Mouse (Mus musculus): Measurements from ENCODE around the gene Gm27021. TPM values are rescaled to one million over a fixed set of nuclear protein-coding genes. Genes with fewer than 3 reads are reported as not detected.
A peak's percentile ranks its signal among the peaks of the same experiment; 100 is the strongest.

The Gm27021 gene
- total RNA-seq (2021): not detected in 2 replicates
- long read RNA-seq, partial matches to known transcripts: 4 of 5 reads
- long read RNA-seq, other reads (novel, unspliced or antisense): 1 of 5 reads

DNA sequence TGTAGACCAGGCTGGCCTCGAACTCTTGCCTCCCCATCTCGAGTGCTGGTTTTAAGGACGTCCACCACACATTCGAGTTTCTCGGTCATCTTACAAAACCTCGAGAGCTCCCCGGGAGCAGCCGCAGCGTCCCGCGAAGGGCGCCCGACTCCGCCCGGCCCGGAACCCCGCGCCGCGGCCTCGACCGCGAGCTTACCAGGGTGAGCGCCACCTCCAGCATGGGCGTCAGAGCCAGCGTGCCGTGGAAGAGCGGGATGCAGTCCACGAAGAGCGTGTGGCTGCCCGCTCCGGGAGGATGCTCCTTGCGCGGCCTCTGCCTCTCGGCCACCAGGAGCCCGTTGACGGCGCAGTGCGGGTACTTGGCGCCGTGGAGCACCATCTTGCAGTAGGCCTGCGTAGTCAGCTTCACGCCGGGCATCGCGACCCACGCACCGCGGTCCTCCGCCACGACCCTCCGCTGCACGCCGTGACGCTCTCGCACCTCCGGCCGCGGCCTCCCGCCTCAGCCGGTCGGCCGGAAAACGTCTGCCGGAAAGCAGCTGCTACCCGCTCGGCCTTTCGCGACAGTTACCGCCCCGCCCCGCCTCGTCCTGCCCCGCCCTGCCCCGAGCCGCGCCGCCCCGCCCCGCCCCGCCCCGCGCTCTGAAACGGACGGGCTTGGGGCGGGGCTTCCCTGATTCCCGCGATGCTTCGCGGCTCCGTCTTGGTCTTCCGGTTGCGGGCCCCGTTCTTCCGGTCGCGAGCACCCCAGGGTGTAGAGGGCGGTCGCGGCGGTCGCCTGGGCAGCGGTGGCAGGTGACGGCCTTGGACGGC lies at the start of gene Gm27021, which contains the start of gene Cox4i1:
Gm27021 (minus strand) TSS at position 519 of the 813 bp plus-strand sequence.
Cox4i1 (plus strand) TSS at position 662 of the 813 bp plus-strand sequence.
- DNase-seq: peak; percentile 94

DNA sequence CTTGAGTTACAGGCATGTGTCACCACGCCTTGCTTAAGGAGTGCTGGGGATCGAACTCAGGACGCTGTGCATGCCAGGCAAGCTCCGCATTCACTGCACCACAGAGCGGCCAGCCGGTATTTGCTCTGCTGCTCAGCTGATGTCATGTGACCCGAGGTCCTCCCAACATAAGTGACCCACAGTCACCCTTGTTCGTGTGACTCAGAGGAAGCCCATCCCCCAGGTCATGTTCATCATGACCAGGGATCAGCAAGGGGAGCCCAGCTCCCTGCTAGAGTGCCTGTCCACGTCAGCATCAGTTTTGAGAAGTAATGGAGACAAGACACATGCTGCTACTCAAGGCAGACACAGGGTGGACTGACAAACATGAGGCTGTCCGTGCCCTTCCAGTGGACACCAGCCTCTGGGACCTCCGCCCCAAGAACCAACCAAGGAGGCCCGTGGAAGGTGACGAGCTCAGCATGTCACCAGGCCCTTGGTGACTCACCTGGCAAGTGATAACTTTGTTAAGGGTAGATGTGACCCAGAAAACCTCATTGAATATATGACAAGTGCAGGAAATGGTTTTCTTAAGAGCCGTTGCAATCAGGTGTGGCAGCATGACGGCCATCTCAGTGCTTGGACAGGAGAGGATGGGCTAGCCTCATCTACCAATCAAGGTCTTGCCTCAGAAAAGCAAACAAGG lies 48.3 kb upstream of the Gm27021 start:
- no peak for DNase-seq

DNA sequence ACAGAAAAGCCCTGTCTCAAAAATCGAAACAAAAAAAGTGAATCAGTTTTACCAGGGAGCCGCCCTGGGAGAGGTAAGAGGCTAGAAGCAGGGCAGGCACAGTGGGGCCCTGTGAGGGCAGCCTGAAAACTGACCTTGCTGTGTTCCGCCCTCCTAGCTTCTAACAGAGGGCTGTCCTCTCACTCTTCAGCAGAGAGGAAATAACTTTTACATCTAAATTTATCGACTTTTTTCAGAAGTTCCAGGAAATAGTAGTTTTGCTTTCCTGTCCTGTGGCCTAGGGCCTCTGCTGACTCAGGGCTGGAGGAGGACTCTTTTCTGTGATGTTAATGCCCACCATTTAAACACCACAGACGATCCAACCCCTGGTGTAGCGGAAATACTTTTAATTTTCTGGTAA lies 47.3 kb upstream of the Gm27021 start:
- DNase-seq: no peak

DNA sequence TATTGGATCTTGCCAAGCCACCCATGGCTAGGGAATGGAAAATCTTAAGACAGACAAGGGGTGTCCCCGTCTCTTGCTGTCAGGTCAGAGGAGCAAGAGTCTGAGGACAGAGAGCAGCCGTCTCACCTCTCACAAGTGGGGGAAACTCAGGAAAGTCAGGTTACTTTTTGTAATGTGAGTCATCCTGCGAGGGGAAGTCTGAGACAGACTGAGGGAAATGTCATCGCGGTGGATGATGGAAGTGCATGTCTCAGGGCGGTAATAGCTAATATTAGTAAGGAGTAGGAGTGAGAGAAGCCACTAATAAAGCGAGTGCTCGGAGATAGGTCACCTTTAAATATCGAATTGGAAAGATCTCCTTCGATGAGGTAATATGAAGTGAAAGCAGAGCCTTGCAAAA lies 41.3 kb upstream of the Gm27021 start:
- DNase-seq: no peak

DNA sequence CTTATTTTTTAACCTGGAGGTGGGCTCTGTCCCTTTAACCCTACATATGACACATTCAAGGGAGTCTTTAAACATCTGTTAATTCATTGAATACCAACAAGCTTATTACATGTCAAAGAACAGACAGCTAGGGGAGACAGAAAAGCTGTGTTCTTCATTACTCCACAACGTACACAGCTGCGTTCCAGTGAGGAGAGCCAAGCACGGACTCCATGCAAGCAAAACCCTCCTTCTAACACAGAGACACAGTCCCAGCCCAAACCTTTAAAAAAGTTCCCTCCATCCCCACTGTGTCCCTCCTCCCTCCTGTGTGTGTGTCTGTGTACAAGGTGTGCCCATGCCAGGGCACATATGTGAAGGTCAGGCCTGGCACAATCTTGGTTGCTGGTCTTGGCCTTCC lies 38.3 kb upstream of the Gm27021 start:
- no peak for DNase-seq

DNA sequence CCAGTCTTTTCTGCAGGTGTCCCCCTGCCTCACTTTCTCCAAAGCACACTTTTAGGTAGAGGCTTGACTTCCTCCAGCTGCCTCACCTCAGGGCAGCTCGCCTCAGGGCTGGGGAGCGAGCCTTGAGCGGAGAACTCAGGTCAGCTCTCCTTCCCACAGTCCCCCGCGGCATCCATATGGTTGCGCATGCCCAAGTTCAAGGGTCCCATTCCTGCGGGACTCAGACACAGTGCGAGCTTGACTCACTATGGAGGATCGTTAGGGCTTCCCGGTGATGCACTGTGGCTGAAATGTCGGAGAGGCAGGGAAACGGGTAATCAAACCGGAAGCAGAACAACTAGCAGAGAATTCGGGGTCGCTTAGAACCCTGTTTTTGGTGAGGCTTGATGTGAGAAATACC lies 37.3 kb upstream of the Gm27021 start:
- DNase-seq: no peak

DNA sequence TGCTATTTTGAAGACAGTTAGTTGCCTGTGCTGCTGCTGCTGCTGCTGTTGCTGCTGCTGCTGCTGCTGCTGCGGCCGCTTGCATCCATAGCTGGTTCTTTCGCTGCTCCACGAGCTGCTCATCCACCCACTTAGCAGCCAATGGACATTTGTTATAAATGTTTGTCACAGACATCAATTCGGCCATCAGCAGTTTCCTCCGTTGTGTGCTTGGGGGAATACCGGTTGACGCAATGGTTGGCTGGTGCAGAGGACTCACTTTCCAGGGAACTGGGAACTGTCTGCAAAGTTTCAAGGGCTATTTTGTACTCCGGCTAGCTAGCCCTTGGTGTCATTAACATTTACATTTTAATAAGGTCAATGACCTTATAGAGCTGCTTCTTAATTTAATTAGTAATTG lies 36.3 kb upstream of the Gm27021 start:
- DNase-seq: no peak

DNA sequence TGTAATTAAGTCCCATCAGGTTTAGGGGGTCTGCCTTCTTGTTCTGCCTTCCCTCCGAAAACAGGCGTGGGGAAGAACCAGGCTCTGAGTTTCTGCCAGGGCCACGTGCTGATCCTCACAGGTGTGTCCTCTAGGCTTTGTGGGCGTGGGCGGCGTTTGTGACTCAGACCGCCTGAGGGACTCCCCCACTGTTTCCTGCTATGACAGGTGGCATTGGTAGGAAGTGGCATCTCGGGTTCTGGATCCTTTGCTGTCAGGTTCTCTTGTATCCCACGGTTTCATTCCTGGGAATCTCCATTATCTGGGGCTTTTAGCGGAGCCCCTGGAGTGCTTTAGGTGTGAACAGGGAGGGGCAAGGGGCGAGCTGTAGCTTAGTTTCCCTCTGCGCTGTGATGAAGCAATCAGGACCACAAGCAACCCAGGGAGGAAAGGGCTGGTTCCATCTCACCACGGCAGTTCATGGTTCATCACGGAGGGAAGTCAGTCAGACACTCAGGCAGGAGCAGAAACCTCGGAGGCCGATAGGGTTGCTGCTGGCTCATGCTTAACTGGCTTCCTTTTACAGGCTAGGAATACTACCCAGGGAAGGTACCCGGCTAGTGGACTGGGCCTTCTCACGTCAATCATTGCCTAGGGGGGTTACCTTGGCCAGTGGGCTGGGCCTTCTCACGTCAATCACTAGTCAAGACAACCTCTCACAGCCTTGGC lies 34.0 kb upstream of the Gm27021 start:
- no peak for DNase-seq

DNA sequence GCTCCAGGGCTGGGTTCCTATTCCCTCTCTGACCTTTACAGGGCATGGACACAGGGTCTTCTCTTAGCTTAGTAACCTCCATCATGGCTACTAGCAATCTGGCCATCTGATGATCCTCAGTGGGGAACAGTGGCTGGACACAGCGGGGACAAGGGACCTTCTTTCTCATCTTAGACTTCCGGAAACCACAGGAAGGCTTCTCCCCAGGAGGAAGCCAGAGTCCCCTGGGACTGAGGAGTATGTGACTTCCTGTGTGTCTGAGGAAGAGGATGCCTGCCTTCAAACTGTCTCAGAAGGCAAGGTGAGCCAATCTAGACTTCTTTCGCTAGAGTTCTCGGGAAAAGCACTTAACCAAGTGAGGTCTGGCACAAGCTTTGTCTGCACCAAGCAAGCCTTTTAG lies 32.2 kb upstream of the Gm27021 start:
- no peak for DNase-seq

DNA sequence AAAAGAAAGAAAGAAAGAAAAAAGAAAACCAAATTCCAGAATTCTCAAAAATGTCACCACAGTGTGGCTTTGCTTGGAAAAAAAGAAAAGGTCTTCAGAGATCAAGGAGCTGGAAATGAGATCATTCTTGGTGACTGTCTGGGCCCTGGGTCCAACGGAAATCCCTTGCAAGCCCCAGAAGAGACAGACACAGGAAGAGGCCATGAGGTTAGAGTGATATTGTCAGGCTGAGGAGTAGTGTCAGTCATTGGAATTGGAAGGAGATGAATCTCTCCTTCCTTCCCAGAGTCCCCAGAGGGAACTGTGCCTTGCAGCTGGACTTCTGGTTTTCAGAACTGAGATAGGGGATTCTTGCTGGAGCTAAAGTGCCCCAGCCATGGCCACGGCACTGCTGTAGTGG lies 31.7 kb upstream of the Gm27021 start:
- no peak for DNase-seq

DNA sequence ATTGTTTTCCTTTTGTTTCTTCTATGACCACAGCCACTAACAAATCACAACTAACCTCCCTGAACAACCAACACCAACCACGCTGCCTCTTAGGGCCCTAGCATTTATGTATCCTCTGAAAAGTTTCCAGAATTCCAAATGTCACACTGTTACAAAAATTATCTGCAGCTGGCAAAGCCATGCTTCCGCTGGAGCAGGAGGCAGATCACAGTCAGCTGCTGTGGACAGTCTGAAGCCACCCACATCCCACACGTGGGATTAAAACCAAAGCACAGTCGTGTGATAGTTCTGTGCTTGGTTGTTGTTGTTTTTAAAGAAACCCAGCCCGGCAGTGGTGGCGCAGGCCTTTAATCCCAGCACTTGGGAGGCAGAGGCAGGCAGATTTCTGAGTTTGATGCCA lies 31.2 kb upstream of the Gm27021 start:
- DNase-seq: no peak

DNA sequence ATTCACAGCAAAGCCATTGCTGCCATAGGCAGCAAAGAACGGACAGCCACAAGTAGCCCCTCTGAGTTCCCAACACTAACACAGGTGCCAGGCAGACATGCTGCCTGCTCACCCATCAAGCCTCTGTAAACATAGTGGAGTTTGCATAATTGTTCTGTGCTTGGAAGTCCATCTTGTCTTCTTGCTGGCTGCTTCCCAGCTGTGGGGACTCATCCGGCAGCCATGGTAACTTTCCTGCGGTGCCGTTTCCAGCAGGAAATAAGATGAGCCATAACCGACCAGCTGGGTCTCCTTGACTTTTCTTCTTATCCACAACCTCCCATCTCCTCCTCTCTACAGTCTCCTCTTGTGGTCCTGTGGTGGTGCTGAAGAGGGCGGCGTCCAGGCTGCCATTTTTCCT lies 30.5 kb upstream of the Gm27021 start:
- DNase-seq: no peak

DNA sequence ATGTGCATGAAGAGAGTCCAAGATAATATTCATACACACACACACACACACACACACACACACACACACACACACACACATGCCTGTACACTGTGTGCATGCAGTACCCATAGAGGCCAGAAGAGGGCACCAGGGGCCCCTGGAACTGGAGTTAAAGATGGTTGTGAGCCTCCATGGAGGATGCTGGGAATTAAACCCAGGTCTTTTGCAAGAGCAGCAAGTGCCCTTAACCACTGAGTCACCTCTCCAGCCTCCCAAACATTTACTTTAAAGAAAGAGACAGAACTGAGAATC lies 30.0 kb upstream of the Gm27021 start:
- no peak for DNase-seq

DNA sequence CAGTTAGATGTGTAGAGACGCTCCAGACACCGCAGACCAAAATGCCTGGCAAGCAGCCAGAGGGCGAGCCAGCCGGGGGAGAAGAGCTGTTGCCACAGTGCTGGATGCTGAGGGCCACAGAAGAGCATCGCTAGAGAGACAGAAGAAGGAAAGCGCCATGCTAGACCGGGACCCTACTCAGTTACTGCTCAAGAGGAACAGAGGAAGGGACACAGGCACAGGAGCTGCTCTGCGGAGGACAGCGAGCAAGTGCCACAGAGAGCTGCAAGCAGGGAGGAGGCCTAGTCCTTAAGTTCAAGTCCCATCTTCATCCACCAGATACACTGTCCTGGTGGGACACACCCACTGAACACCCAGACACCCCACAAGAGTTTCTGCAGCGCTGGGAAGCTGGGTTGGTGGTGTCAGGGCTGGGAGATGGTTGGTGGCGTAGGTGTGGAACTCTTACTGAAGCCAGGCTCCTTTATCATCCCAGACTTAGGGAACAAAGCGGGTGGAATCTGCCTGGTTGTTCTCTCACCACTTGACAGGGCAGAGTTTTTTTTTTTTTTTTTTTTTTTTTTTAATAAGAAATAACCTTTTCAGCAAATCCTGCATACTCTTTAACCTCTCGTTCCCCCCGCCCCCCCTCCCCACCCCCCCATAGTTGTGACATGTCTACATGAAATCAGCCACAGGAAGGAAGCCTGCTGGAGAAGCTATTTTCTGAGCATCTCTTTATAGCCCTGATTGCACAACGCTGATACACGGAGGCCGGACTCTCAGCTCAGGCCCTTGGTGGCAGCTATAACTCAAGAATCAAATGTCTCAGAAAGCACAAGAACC lies 29.5 kb upstream of the Gm27021 start:
- peak; percentile 62 for DNase-seq

DNA sequence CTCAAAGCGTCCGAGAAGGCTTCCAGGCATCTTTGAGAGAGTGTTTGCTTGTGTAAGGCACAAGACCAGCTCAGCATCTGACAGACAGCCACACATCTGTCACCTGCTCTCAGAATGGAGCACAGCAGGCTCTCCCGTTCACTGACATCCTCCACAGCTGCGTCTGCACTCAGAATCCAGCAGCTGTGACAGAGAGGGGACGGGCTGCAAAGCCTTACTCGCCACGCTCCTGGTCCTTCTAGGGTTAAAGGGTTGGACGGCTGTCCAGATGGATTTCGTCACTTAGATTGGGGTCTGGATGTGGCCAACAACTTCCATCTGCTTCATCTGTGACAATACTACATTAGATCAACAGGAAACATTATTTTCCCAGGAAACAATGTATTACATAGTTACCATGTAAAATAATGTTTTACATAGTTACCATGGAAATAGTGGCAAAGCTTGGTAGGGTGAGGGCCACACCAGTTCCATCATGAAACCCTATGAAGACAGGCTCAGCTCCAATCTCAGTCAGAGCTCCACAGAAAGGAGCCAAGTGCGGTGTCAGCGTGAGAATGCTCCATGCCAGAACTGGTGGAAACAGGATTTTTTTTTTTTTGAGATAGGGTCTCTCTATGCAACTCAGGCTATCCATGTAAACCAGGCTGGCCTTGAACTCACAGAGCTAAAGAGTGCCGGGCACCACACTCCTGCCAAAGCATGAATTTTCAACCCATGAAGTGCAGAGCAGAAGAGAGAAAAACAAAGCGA lies 28.7 kb upstream of the Gm27021 start:
- DNase-seq: no peak

DNA sequence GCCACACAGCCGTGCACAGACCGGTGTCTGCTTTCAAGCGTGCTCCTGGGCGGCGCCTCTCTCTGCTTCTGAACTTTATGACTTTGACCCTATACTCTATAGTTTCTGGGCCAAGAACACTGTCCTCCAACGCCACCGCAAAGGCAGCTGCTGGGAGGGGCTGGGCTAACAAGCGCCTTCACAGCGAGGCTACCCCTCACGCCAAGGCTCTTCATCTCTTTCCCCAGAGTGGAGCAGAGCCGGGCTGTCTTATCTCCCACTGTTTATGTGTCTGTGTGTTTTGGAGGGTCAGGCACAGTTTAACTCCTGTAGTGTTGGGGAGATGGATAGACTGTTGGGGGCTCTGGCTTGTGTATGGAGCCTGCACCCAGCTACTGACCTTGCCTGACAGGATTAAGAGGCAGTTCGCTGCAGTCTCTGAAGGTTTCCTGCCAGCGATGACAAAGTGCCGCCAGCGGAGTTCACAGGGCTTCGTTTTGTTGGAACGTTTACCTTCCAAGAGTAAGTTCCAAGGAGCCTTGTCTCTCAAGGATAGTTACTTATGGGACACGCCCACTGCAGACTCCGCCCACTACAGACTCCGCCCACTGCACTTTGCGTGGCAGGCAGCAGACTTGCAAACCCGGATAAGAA lies 26.1 kb upstream of the Gm27021 start:
- peak; percentile 36 for DNase-seq

DNA sequence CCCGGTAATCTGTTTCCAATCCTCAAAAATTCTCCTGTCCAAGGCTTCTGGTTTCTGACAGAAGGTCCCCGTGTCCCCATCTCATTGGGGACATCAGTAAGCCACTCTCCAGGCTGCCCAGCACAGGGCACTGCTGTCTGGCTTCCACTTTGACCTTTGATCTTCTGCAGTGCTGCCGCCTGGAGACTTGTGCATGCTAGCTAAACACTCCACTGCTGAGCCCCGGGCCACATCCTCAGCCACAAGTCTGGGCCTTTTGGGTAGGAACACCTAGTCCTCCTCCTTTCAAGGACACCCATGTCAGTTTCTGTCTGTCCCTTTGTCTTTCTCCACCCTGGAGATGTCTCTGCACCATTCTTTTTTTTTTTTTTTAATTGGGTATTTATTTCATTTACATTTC lies 25.1 kb upstream of the Gm27021 start:
- DNase-seq: no peak

DNA sequence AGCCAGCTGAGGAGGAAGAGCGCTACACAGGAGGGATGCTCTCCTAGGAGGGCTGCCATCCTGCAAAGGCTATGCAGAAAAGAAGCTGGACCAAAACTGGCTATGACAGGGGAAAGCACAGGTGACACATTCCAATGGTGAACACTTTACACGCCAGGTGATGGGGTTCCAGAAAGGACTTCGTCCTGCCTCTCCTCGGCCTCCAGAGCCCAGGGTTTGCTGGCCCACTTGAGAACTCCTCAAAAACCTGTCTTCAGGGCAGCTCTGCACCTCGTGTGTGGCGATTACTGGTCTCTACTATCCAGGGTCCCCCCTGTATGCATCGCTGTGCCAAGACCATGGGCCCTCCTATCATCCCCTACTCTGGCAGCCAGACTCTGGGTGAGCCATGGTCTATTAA lies 20.6 kb upstream of the Gm27021 start:
- no peak for DNase-seq

DNA sequence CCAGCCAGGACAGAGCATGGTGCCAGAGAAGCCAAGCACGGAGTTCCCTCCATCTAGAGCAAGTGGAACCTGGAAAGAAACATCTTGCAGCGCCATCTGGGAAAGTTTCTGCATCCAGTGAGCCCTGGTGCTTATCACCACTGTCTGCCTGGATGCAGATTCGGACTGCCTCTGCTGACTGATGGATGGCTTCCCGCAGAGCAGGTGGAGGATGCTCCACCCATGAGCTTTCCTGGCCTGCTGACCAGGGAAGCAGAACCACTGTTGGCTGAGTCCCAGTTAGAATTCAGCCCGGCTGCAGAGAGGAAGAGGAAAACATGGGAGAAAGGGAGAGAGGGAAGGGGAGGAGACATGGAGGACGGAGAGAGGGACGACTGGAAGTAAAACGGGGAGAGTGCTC lies 19.9 kb upstream of the Gm27021 start:
- DNase-seq: no peak

DNA sequence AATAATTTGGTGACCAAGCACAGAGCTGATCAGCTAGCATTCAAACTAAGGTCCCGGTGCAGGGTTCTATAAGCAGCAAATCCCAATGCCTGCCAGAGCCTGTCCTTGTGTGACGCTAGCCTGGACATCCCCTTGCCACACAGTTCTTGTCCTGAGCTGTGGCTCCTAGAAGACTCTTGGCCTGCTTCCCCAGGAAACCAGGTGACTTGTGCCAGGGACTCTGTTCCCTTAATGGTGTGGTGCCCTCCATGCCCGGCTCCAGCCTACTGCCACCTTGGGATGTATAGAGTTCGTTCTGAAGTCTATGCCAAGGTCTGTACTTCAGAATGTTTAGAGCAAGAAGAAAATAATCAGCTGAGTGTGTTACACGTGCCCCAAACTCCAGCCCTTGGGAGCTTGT lies 18.7 kb upstream of the Gm27021 start:
- no peak for DNase-seq

DNA sequence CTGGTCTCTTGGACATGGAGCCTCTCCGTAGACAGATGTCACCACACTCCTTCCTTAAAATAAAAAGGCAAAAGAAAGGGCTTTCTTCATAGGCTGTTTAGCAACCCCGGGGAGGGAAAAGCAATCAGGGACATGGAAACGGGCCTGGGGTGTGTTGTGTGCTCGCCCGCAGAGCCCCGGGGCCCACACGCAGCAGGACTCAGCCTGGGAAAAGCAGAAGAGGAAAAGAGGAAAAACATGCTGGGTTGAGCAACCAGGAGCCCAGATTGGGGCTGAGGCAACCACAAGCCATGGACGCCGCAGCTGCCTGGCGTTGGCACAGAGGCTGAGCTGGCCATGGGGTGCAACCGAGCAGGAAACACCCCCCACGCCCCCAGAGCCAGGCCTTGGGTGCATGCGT lies 18.2 kb upstream of the Gm27021 start:
- no peak for DNase-seq

Data from adrenal gland, postnatal 25 days (tissue).